Mouse (Mus musculus): ENCODE measurements around the gene Xpnpep1. TPM values are rescaled to one million over a fixed set of nuclear protein-coding genes. Genes with fewer than 3 reads are reported as not detected.

Xpnpep1 gene
- total and polyA plus RNA-seq, 3 experiments: 49.8 to 70.1 (median 59.8) TPM

- Histone ChIP-seq H3K4me3 (no peak overlapping the region), H3K27ac (peak overlapping the region; percentile 22), H3K36me3 (ENCODE audit: control insufficient read depth, insufficient read depth, low read length) (peaks cover 3% of the 10 kb centered on the region), H3K27me3 (ENCODE audit: control insufficient read depth, insufficient read depth, low read length) (no peaks in the 10 kb centered on the region), H3K4me1 (ENCODE audit: control insufficient read depth, insufficient read depth, low read length) (peaks cover 10% of the 10 kb centered on the region), H3K9ac (ENCODE audit: low read depth, low read length) (no peak overlapping the region), H3K79me2 (replicated peaks; ENCODE audit: control insufficient read depth, insufficient read depth, low read length) (no peaks in the 10 kb centered on the region)
- DNase-seq: no peak
- no peak for TF ChIP-seq POLR2A (IDR thresholded peaks at IDR 0.05; ENCODE audit: insufficient read depth, low read depth, low read length)
- no peak for TF ChIP-seq CTCF (IDR thresholded peaks at IDR 0.05)
- WGBS: 11% methylated on average over 4 of the region's 4 CpGs
- intact Hi-C loops (cut with DNase I): no loop called here
Observed at GRCm38 (mm10) chr19:53070870-53071269, 30.9 kb upstream of the Xpnpep1 start.

- intact Hi-C loops (cut with DNase I): no loop called here
- Histone ChIP-seq H3K27me3 (ENCODE audit: control insufficient read depth, insufficient read depth, low read length) (no peaks in the 10 kb centered on the region), H3K4me1 (ENCODE audit: control insufficient read depth, insufficient read depth, low read length) (peaks cover 8% of the 10 kb centered on the region), H3K4me3 (no peak overlapping the region), H3K79me2 (replicated peaks; ENCODE audit: control insufficient read depth, insufficient read depth, low read length) (no peaks in the 10 kb centered on the region), H3K9ac (ENCODE audit: low read depth, low read length) (no peak overlapping the region), H3K36me3 (ENCODE audit: control insufficient read depth, insufficient read depth, low read length) (peaks cover 3% of the 10 kb centered on the region), H3K27ac (no peak overlapping the region)
- WGBS: 86% methylated on average over 3 of the region's 3 CpGs
- no peak for TF ChIP-seq POLR2A (IDR thresholded peaks at IDR 0.05; ENCODE audit: insufficient read depth, low read depth, low read length)
- no peak for TF ChIP-seq EP300 (IDR thresholded peaks at IDR 0.05; ENCODE audit: insufficient read depth, low read depth, low read length)
- TF ChIP-seq CTCF (IDR thresholded peaks at IDR 0.05): no peak
- DNase-seq: no peak
Observed at GRCm38 (mm10) chr19:53069451-53069850, 29.4 kb upstream of the Xpnpep1 start.

GRCm38 (mm10) chr19:53066934-53067333 lies 26.9 kb upstream of the Xpnpep1 start:
- DNase-seq: peak; percentile 61 to 73
- no peaks in the 10 kb centered on the region for H3K27me3 ChIP-seq (ENCODE audit: control insufficient read depth, insufficient read depth, low read length)
- H3K4me3 ChIP-seq: no peak overlapping the region
- H3K79me2 ChIP-seq (replicated peaks; ENCODE audit: control insufficient read depth, insufficient read depth, low read length): no peaks in the 10 kb centered on the region
- peaks cover 8% of the 10 kb centered on the region for H3K4me1 ChIP-seq (ENCODE audit: control insufficient read depth, insufficient read depth, low read length)
- TF ChIP-seq EP300 (IDR thresholded peaks at IDR 0.05; ENCODE audit: insufficient read depth, low read depth, low read length) (0 out of 2 replicates have a peak, but pooled peaks have one; percentile 44), POLR2A (IDR thresholded peaks at IDR 0.05; ENCODE audit: insufficient read depth, low read depth, low read length) (no peak)
- peaks cover 3% of the 10 kb centered on the region for H3K36me3 ChIP-seq (ENCODE audit: control insufficient read depth, insufficient read depth, low read length)
- H3K9ac ChIP-seq (ENCODE audit: low read depth, low read length): no peak overlapping the region
- intact Hi-C loops (cut with DNase I): no loop called here
- no peak overlapping the region; the same call in 1 of the 2 replicates for H3K27ac ChIP-seq
- 48% methylated on average over 10 of the region's 10 CpGs for WGBS

GRCm38 (mm10) chr19:53066531-53066930 lies 26.5 kb upstream of the Xpnpep1 start:
- H3K27me3 ChIP-seq (ENCODE audit: control insufficient read depth, insufficient read depth, low read length): no peaks in the 10 kb centered on the region
- H3K4me3 ChIP-seq: no peak overlapping the region
- H3K9ac ChIP-seq (ENCODE audit: low read depth, low read length): no peak overlapping the region
- WGBS: 34% methylated on average over 9 of the region's 9 CpGs
- H3K79me2 ChIP-seq (replicated peaks; ENCODE audit: control insufficient read depth, insufficient read depth, low read length): no peaks in the 10 kb centered on the region
- intact Hi-C loops (cut with DNase I): no loop called here
- DNase-seq: peak; percentile 37 to 51
- H3K4me1 ChIP-seq (ENCODE audit: control insufficient read depth, insufficient read depth, low read length): peaks cover 7% of the 10 kb centered on the region
- peak overlapping the region; percentile 34 for H3K27ac ChIP-seq
- TF ChIP-seq EP300 (IDR thresholded peaks at IDR 0.05; ENCODE audit: insufficient read depth, low read depth, low read length) (no peak), CTCF (IDR thresholded peaks at IDR 0.05) (no peak), POLR2A (IDR thresholded peaks at IDR 0.05; ENCODE audit: insufficient read depth, low read depth, low read length) (no peak)
- H3K36me3 ChIP-seq (ENCODE audit: control insufficient read depth, insufficient read depth, low read length): peaks cover 3% of the 10 kb centered on the region

- Histone ChIP-seq H3K36me3 (ENCODE audit: control insufficient read depth, insufficient read depth, low read length) (no peaks in the 10 kb centered on the region), H3K9ac (ENCODE audit: low read depth, low read length) (no peak overlapping the region), H3K4me1 (ENCODE audit: control insufficient read depth, insufficient read depth, low read length) (peaks cover 1% of the 10 kb centered on the region; the same call in 1 of the 2 replicates), H3K27ac (no peak overlapping the region), H3K27me3 (ENCODE audit: control insufficient read depth, insufficient read depth, low read length) (no peaks in the 10 kb centered on the region), H3K79me2 (replicated peaks; ENCODE audit: control insufficient read depth, insufficient read depth, low read length) (no peaks in the 10 kb centered on the region), H3K4me3 (no peak overlapping the region)
- TF ChIP-seq POLR2A (IDR thresholded peaks at IDR 0.05; ENCODE audit: insufficient read depth, low read depth, low read length) (no peak), EP300 (IDR thresholded peaks at IDR 0.05; ENCODE audit: insufficient read depth, low read depth, low read length) (no peak), CTCF (IDR thresholded peaks at IDR 0.05) (no peak)
- intact Hi-C loops (cut with DNase I): no loop called here
- DNase-seq: no peak
- 75% methylated on average over 8 of the region's 8 CpGs for WGBS
Observed at GRCm38 (mm10) chr19:53064972-53065361, 25.0 kb upstream of the Xpnpep1 start.

- Histone ChIP-seq H3K9ac (ENCODE audit: low read depth, low read length) (no peak overlapping the region), H3K4me3 (no peak overlapping the region), H3K4me1 (ENCODE audit: control insufficient read depth, insufficient read depth, low read length) (peaks cover 1% of the 10 kb centered on the region; the same call in 1 of the 2 replicates), H3K27me3 (ENCODE audit: control insufficient read depth, insufficient read depth, low read length) (no peaks in the 10 kb centered on the region), H3K27ac (no peak overlapping the region), H3K36me3 (ENCODE audit: control insufficient read depth, insufficient read depth, low read length) (no peaks in the 10 kb centered on the region), H3K79me2 (replicated peaks; ENCODE audit: control insufficient read depth, insufficient read depth, low read length) (no peaks in the 10 kb centered on the region)
- DNase-seq: no peak
- intact Hi-C loops (cut with DNase I): no loop called here
- WGBS: 81% methylated on average over 12 of the region's 12 CpGs
- TF ChIP-seq CTCF (IDR thresholded peaks at IDR 0.05) (no peak), EP300 (IDR thresholded peaks at IDR 0.05; ENCODE audit: insufficient read depth, low read depth, low read length) (no peak), POLR2A (IDR thresholded peaks at IDR 0.05; ENCODE audit: insufficient read depth, low read depth, low read length) (no peak)
Observed at GRCm38 (mm10) chr19:53064292-53064971, 24.4 kb upstream of the Xpnpep1 start.
